Mouse (Mus musculus) embryo, embryonic 9.5 days (tissue): ENCODE data around the gene Mrps25.

Experiments
- DNase-seq: peaks from one replicate; pipeline ENCODE4 v3.0.0-alpha.2; 2017; ENCODE audit errors: extremely low spot score

Mrps25 gene

DNA sequence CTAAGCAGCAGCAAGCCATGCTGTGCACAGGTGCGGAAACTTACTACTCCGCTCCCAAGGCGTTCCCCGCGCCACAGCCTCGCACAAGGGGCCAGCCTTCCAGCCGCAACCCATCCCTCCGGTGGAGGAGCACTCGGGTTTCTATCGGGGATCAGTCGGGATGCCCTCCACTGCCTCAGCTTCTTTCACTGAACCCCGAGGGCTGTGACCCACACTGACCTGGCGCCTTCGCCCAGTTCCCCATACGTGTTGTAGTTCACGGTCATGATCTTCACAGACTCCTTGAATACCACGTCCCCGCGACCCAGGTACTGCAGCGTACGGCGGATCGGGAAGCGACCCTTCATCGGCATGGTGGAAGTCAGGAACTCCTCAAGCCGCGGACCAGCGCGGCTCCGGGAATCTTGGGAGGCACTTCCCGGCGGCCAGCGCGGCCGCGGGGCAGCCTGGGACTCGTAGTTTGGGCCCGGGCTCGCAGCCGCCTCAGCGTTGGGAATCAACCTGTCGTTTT is at the start of gene Mrps25:
Gene Mrps25, minus strand, starts transcription at position 413 of the 511 bp plus-strand sequence.
- peak; percentile 79 for DNase-seq

GRCm38 (mm10) chr6:92231762-92232161 is 47.9 kb upstream of the Mrps25 start:
- DNase-seq: no peak

DNA sequence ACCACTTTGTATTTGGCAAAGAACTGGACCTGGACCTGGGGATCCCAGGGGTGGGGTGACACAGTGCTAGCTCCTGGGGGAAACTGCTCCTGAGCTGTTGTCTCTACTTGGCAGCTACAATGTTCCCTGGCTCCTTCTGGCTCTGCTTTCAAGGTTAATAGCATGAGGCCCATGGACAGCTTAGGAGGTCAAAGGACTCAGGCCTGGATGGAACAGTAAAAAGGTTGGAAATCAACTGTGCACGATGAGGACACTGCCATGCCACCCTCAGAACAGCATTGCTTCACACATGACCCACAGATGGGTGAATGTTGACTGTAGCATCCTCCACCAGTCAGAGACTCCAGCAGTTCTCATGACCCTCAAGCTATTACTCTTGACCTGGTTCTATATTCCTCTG is 47.5 kb upstream of the Mrps25 start:
- no peak for DNase-seq

DNA sequence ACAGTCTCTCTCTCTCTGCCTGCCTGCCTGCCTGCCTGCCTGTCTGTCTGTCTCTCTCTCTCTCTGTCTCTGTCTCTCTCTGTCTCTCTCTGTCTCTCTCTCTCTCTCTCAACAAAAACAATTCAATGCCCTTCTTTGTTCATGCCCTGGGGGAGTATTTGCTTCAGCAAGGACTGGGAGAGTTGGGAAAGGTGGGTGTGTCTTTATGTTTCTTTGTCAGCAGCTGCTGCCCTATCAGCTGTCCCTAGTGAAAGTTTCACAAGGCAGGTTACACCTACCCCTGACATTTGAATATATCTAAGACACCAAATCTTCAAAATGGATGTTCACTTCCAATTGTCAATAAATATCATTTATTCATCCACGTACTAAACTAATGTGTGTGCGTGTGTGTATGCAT is 45.8 kb upstream of the Mrps25 start:
- no peak for DNase-seq

- no peak for DNase-seq
These were observed 45.3 kb upstream of the Mrps25 start for GRCm38 (mm10) chr6:92229103-92229502.

DNA sequence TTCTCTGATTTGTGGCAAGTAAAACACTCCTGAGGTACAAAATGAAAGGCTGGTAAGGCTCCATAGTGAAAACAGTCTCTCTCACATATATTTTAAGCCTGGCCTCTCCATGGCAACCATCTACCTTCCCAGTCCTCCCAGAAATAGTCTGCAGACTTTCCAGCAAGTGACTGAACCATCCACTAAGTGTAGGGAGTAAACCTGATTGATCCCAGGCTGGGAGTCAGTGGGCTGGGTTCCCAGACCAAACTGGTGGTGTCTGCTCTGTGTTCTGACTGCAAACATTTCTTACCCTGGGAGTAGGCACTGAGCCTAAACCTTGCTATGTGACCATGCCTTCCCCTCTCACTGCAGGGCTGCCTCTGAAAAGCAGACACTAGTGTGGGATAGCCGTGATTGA is 41.1 kb upstream of the Mrps25 start:
- no peak for DNase-seq

DNA sequence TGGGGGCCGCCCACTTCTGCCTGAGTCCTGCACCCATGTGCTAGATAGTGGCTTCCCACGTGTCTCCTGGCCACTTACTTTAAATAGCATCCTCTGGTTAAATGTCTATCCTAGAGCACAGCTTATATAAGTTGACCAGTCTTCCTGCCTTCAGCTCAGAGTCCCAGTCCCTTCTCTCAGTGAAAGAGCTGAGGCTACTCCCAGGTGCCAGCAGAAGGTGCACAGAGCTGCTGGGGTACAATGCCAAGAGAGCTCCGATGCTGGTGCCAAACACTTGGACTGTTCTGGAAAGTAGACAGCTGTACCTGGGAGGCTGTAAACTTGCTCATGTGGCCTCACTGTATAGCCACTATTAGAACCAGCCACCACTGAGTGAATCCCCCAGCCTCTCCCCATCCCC is 38.2 kb upstream of the Mrps25 start:
- DNase-seq: no peak

GRCm38 (mm10) chr6:92221604-92222003 is 37.8 kb upstream of the Mrps25 start:
- no peak for DNase-seq

GRCm38 (mm10) chr6:92219445-92219844 is 35.6 kb upstream of the Mrps25 start:
- DNase-seq: peak; percentile 44

DNA sequence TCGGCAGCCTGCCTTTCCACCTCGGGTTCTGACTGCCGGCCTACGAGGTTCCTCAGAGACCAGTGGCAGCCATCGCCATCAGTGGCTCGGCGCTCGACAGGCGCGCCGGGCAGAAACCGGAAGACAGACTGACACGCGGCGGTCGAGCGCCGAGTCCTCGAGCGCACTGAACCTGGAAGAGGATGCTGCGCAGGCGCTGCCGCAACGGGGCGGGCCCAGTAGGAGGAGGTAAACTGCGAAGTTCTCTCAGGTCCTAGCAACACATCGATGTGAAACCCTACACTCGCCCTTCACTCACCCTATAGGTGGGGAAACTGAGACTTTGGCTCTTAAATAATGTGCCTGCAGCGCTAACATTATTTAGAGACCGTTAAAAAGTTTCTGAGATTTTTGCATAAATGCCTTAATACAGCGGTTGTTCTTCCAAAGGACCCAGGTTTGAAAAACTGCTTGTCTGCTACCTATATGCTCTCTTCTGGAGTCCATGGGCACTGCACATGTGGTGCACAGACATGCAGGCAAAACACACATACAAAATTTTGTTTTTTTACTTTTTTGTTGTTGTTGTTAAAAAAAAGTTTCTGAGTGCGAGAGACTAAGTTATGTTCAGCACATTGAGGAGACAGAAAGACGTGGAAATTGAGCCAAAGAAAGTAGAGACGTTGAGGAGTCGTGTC is 31.1 kb upstream of the Mrps25 start, which contains the start of gene Rbsn:
Gene Rbsn, minus strand, starts transcription at position 153 of the 677 bp plus-strand sequence.
- DNase-seq: peak; percentile 88

DNA sequence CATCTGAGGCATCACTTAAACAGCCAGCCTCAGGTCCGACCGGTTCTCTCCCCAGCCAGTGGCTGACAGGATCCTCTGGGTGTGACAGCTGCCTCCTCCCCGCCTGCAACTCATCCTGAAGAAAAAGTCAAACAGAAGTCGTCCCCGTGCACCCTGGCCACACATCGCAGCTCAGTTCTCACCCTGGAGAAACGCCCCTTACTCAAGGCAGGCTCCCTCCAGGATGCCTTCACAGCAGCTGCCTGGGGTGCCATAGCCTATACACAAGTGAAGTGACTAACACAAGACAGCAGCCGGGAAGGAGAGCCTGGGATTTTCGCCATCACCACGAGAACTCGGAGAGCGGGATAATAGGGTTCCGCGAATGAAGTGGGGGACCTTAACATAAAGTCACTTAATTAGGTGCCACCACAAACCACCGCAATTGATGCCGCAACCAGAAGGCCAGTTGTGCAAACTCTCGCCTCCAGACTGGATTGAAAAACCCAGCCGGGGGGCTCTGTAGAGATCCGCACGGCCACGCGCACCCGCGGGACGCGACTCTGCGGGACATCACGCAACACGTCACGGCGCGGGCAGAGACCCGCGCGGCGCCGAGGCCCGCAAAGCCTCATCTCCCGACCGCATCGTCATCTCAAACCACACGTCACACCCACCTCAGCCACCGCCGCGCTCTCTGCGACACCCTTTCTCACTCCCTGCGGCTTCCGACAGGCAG is 30.4 kb upstream of the Mrps25 start:
- peak; percentile 6 for DNase-seq

GRCm38 (mm10) chr6:92199414-92199813 is 15.6 kb upstream of the Mrps25 start:
- DNase-seq: no peak

DNA sequence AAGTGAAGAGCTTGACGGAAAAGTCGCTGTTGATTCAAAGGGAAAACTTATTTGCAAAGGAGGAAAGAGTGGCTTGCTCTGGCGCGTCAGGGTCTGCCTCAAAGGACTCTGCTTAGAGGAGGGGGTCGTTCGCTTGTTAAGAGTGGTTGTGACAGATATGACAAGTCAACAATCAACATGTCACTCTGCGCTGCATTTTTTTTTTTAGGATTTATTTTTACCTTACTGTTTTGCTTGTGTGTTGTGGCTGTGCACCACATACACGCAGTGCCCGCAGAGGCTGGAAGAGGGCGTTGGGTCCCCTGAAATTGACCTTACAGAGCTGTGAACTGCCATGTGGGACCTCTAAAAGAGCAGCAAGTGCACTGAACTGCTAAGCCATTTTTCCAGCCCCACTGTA is 345 bp upstream of the Mrps25 start:
- no peak for DNase-seq

GRCm38 (mm10) chr6:92176450-92176849 is 7.4 kb downstream of the Mrps25 start:
- DNase-seq: no peak

GRCm38 (mm10) chr6:92162724-92163123 is 21.1 kb downstream of the Mrps25 start:
- no peak for DNase-seq

DNA sequence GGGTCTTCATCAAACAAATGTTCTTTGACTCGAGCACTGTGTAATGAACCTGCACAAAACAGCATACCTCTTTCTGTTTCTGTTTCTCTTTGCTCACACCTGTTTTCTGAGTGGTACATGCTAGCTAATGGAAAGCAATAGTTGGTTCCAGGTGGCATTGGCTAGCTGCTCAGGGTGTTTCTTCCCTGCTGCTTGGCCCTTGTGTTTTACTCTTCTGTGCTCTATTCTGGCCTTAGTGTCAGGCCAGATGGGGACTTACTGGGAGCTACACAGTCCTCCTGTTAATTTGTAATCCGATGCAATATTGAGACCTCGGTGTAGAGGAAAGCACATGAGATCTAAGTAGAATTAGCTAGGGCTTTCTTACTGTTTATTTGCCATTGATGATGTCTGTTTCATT is 25.0 kb downstream of the Mrps25 start:
- DNase-seq: no peak

DNA sequence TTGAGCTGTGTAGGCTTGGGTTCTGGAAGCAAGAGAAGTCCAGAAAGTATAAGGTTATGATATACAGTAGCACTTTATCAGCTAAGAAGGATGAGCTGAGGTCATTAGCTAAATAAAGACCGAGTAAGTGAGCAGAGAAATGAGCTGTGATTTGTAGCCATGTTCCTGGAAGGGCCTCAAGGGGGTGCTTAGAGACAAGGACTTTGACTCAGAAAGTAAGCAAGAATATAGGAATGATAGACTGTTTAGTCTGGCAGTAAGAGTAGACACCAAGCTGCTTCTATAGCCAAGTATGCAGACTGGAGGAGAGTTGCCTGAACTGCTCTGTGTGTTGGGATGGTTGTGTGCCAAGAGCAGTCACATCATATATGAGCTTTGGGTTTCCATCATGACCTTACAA is 30.1 kb downstream of the Mrps25 start:
- no peak for DNase-seq

GRCm38 (mm10) chr6:92145881-92146280 is 38.0 kb downstream of the Mrps25 start:
- DNase-seq: no peak

DNA sequence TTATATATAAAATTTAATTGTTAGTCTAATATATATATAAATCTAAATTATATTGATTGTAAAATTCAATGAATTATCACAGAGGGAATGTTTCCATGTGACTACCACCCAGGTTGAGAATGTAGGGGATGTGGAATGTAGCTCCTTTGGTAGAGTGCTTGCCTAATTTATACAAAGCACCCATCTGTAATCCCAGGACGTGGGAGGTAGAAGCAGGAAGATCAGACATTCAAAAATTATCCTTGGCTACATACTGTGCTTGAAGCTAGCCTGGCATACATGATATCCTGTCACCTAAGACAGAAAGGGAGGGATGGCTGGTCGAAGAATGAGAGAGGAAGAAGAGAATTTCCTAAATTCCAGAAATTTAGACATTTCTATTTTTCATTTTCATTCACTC is 47.5 kb downstream of the Mrps25 start:
- DNase-seq: no peak

DNA sequence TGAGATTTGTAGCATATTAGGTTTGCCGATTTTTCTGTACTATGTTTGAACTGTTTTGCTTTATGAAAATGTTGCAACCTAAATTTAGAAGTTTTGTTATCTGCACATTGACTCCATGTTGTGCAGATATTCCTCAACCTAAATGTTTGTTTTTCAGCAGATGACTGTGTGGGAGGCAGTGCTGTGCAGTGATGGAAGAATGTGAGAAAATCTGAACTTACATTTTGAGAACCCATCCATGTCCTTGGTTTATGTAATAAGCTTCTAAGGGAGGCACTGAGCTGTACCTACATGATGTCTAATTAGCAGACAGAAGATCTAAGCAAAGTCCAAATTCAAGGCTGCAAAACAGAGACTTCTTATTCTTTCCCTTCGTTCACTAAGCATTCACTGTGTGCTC is 50.2 kb downstream of the Mrps25 start:
- no peak for DNase-seq

GRCm38 (mm10) chr6:92132021-92132911 is 51.6 kb downstream of the Mrps25 start:
- DNase-seq: no peak

- no peak for DNase-seq
These were observed 52.4 kb downstream of the Mrps25 start for GRCm38 (mm10) chr6:92131456-92131855.
